Mouse (Mus musculus) bone marrow, adult 2 months (tissue): ENCODE results near the gene Svep1.

Source experiments
- CTCF ChIP-seq: fragments of 200-500 bp; IDR thresholded peaks from 2 replicates; pipeline ENCODE4 v1.5.1; 2011; ENCODE audit warnings: low read length, control low read depth; ENCODE audit not compliant: control insufficient read depth, insufficient read depth
- POLR2A ChIP-seq: fragments of 200-500 bp; IDR thresholded peaks from 2 replicates; pipeline ENCODE4 v1.6.1; 2011; ENCODE audit warnings: low read depth, mild to moderate bottlenecking, control low read depth, low read length, borderline replicate concordance; ENCODE audit not compliant: control insufficient read depth

GRCm38 (mm10) chr4:58173401-58173800 lies 33.3 kb downstream of the Svep1 start:
- TF ChIP-seq CTCF (no peak), POLR2A (no peak)
